Comparison of ENCODE assay signal across 9 mouse cellular contexts in the genomic region with DNA sequence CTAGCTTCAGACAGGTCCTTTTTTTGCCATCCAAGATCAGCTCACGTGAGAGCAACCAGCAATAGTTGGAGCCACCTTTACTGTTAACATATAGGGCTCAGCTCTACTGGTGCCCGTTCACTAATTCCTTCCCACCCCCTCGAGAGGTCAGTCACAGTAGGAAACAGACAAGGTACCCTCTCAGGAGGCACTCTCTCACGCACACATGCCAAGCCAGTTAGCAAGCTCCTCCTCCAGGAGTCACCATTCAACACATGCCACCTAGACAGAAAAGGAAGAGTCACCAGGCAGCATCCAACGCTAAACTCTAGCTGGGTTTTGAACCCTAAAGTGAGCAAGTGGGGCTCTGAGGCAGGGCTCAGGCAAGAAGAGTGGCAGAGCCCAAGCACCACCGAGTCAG. TPM values are rescaled to one million over a fixed set of nuclear protein-coding genes. Genes with fewer than 3 reads are reported as not detected.
DNase-seq lines count a peak whose midpoint lies in the region; ATAC-seq and TF ChIP-seq lines count a peak whose summit lies in the region.
"Had no signal": no experiment of that assay in that cellular context is flagged by ENCODE, and none has a peak within 500 bp of the region (broad histone marks: within the 10 kb centered on the region; RNA-seq: fewer than 3 reads in every experiment).

No protein-coding gene starts in this region.

- peak; percentile 59 for DNase-seq in cerebellum, adult 9-11 months
- DNase-seq in cerebellum, postnatal 25 days: no peak
- DNase-seq in liver, embryonic 14.5 days (ENCODE audit: low read depth in 3 of 3, low spot score in 3 of 3): no peak
- DNase-seq in thymus, adult 18-20 months: no peak
- DNase-seq in thymus, postnatal 36 days: no peak
- no peak for DNase-seq in layer of hippocampus, postnatal 10 days (ENCODE audit: low spot score in 2 of 2)
- DNase-seq: kidney, postnatal 14 days had no signal

- H3K36me3 ChIP-seq in megakaryocyte, embryonic 14.5 days (replicated peaks; ENCODE audit: low read length): peaks cover 31% of the 10 kb centered on the region
- H3K36me3 ChIP-seq in liver, embryonic 14.5 days (replicated peaks; ENCODE audit: control insufficient read depth, insufficient read depth, low read depth): no peaks in the 10 kb centered on the region; the same call in 1 of the 2 replicates

- no peak for TF ChIP-seq EP300 in liver, embryonic 14.5 days (IDR thresholded peaks at IDR 0.05; ENCODE audit: low read depth)

- WGBS in liver, embryonic 14.5 days (ENCODE audit: insufficient replicate concordance): 54% methylated on average over 6 of the region's 6 CpGs

- peaks cover 72% of the 10 kb centered on the region for H3K4me1 ChIP-seq in megakaryocyte, embryonic 14.5 days
- peaks cover 24 to 41% of the 10 kb centered on the region in 2 experiments for H3K4me1 ChIP-seq in liver, embryonic 14.5 days (replicated peaks; ENCODE audit: control insufficient read depth in 2 of 2, insufficient read depth in 2 of 2, low read length in 1 of 2)

- peak overlapping the region; percentile 99 for H3K4me2 ChIP-seq in liver, embryonic 14.5 days (ENCODE audit: low read depth)

- no peak for ATAC-seq in megakaryocyte, adult 5-6 weeks (ENCODE audit: poor library complexity, severe bottlenecking)
- no peak for ATAC-seq in liver, embryonic 14.5 days (ENCODE audit: insufficient read depth)

- no peak overlapping the region; the same call in 1 of the 2 replicates for H3K9ac ChIP-seq in liver, embryonic 14.5 days (replicated peaks)

- H3K27me3 ChIP-seq in megakaryocyte, embryonic 14.5 days (replicated peaks): no peaks in the 10 kb centered on the region
- no peaks in the 10 kb centered on the region for H3K27me3 ChIP-seq in liver, embryonic 14.5 days (ENCODE audit: control insufficient read depth, insufficient read depth, low read length)

- no peak overlapping the region for H3K27ac ChIP-seq in liver, embryonic 14.5 days

- H3K9me3 ChIP-seq in megakaryocyte, embryonic 14.5 days: no peaks in the 10 kb centered on the region
- H3K9me3 ChIP-seq in liver, embryonic 14.5 days (ENCODE audit: control insufficient read depth, low read length): no peaks in the 10 kb centered on the region

- no peak for TF ChIP-seq CTCF in liver, embryonic 14.5 days (IDR thresholded peaks at IDR 0.05; ENCODE audit: low read depth)

- H3K4me3 ChIP-seq in megakaryocyte, embryonic 14.5 days (replicated peaks): peak overlapping the region; percentile 96
- H3K4me3 ChIP-seq in liver, embryonic 14.5 days (ENCODE audit: insufficient read depth in 1 of 2, low read depth in 2 of 2, low read length in 2 of 2): peak overlapping the region; percentile 85 to 96

RNA-seq across cellular contexts. Expression of a gene that starts 2.1 kb away (rescaled TPM):
- 3.8 and 18.8 TPM in 2 replicates for polyA plus RNA-seq in megakaryocyte, embryonic 14.5 days (2012; ENCODE audit: insufficient read depth, low replicate concordance)
- total RNA-seq in megakaryocyte, adult 5-6 weeks (2015): 32.6 and 33.9 TPM in 2 replicates
- 61.7 and 76.5 TPM in 2 replicates for total RNA-seq in megakaryocyte, adult 5-6 weeks (2017)
- 39.7 and 58.7 TPM in 2 replicates for polyA plus RNA-seq in liver, embryonic 14.5 days (2012; rRNA removed)
- polyA plus RNA-seq in liver, embryonic 14.5 days (2014; fragmentation: Nextera tagmentation; extraction: Ambion mirVana): 88.8 and 98.1 TPM in 2 replicates
- 10 to 100 TPM; 74.5 to 84.5 TPM for total RNA-seq in layer of hippocampus, postnatal 10 days (2021)

RNA-seq across cellular contexts. Expression of a gene that starts 3.0 kb away (rescaled TPM):
- polyA plus RNA-seq in megakaryocyte, embryonic 14.5 days (2012; ENCODE audit: insufficient read depth, low replicate concordance): 4.0 and 5.0 TPM in 2 replicates
- 10.4 and 11.1 TPM in 2 replicates for total RNA-seq in megakaryocyte, adult 5-6 weeks (2015)
- 10.2 and 13.3 TPM in 2 replicates for total RNA-seq in megakaryocyte, adult 5-6 weeks (2017)
- polyA plus RNA-seq in liver, embryonic 14.5 days (2012; rRNA removed): 5.4 and 6.3 TPM in 2 replicates
- polyA plus RNA-seq in liver, embryonic 14.5 days (2014; fragmentation: Nextera tagmentation; extraction: Ambion mirVana): 2.3 and 3.0 TPM in 2 replicates
- total RNA-seq in layer of hippocampus, postnatal 10 days (2021): 10 to 100 TPM; 40.9 to 41.7 TPM
